Mouse (Mus musculus) 3T3-L1 (cell line): Measurements from ENCODE around the gene Unc5a.

ENCODE experiments used
- DNase-seq: peaks from one replicate; pipeline ENCODE4 v3.0.0-alpha.2; 2015; ENCODE audit warnings: low read depth, low spot score

Unc5a gene

DNA sequence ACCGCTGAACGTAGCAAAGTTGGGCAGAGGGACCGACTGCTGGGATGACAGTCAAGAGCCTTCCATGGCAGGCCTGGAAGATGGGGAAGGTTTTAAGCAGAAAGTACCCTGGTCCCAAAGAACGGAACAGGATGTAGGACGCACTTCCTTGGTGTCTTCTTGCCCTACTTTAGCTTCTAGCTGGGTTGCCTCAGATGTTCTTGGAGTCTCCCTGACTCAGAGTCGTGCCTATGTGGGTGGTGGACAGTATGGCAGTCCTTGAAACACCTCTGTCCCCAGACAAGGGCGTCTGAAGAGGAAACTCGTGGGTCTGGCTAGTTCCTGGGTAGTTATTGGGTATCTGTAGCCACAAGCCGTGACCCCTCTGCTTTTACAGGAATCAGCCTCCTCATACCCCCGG, 52.9 kb downstream of the Unc5a start:
- no peak for DNase-seq

DNA sequence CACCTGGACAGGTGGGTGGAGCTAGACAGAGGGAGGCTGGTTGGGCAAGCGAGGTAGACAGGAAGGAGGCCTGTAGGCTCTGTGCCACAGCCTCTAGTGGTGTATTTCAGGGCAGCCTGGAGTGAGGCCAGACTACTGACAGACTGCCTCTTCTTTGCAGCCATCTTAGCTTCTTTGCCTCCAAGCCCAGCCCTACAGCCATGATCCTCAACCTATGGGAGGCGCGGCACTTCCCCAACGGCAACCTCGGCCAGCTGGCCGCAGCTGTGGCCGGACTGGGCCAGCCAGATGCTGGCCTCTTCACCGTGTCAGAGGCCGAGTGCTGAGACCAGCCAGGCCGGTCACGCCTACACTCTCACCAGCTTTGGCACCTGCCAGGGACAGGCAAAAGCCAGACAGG, 55.4 kb downstream of the Unc5a start:
- DNase-seq = no peak

DNA sequence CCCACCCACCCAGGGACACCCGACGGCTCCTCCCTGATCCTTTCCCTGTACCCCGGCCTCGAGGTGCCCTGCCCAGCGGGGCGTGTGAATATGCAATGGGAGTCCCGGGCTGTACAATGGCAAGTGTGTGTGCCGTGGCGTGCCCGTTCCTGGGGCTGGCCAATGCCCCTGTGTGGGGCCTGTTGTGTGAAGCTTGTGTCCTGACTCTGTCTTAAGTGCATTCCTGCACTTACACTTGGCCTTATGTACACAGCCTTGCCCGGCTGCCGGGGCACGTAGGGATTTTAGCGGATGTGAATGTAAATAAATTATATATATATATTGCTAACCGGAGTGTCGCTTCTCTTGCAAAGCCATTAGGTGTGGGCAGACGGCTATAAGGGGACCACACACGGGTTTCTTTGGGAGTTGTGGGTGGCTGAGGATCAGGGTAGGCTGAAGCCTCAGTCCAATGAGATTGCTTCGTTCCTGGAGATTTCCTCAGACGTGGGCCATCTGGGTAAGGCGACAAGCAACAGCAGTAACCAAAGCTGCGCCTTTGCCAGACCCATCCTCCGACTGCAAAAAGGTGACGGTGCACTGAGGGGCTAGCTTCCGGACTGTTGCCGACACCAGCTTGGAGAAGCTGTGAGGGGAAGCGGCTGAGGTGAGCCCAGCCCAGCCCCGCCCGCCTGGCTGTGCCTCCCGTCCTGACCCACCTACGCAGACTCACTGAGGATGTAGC, 56.6 kb downstream of the Unc5a start:
- no peak for DNase-seq

DNA sequence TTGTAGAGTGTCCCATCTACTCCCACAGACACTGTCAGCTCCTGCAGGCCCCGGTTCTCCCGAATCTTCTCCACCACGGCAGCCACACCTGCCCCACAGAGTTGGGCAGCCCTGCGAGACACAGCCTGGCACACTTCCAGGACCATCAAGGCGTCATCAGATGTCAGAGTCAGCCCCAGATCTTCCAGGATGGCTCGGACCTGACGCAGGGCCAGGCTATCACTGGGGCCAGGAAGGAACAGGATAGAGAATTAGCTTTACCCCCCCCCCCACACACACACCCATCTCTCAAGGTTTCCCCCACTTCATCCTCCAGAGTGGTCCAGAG, 57.2 kb downstream of the Unc5a start:
- no peak for DNase-seq

DNA sequence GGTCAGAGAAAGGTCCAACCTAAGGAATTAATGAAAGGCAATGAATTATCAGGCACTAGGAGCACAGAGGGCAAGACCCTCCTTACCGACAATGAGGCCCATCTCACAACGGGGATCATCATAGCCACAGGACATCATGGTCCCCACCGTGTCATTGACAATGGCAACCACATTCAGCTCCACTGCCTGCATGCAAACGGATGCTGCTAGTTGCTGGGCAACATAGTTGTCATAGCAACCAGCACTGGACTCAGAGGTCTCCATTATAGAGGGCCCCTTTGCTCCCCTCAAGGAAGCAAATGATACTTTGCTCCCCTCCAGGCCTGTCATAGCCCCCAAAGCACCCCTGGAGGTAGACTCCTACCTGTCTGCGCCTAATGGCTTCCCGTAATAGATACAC, 59.4 kb downstream of the Unc5a start:
- no peak for DNase-seq

DNA sequence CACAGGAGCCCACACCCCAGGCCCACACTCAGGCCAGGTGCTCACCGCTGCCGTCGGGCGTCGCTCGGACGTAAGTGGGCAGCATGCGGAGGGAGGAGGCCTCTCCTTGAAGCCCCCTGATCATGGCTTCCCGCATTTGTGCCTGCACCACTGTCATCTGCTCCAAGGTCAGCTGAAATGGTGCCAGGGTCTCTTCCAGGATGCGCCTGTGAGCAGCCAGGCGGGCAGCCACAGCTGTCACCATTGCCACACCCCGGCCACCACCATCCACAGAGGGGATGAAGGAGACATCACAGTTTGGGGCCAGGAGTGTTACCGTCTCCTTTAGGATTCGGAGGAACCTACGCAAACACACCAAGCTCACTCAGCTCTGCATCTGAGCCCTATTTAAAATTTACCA, 61.9 kb downstream of the Unc5a start:
- no peak for DNase-seq

DNA sequence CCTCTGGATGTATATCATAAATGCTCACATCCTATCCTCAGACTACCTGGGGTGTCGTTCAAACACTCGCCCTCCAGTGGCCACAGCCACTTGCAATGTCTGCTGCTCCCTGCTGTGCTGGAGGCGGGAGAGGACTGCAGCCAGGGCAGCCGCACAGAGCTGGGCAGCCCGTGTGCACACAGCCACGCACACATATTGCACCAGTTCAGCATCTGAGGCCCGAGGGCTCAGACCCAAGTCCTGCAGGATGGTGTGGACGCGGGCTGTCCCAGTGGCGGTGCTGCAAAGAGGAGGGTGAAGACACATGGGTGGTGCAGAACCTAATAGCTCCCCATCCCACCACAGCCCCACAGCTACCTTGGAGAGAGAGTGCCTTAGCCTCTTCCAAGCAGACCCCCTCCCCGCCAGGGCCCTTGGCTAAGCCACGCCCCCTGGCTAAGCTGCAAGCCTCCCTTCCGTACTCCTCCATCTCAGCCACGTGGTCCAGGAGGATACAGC, 62.8 kb downstream of the Unc5a start:
- peak; percentile 20 for DNase-seq

DNA sequence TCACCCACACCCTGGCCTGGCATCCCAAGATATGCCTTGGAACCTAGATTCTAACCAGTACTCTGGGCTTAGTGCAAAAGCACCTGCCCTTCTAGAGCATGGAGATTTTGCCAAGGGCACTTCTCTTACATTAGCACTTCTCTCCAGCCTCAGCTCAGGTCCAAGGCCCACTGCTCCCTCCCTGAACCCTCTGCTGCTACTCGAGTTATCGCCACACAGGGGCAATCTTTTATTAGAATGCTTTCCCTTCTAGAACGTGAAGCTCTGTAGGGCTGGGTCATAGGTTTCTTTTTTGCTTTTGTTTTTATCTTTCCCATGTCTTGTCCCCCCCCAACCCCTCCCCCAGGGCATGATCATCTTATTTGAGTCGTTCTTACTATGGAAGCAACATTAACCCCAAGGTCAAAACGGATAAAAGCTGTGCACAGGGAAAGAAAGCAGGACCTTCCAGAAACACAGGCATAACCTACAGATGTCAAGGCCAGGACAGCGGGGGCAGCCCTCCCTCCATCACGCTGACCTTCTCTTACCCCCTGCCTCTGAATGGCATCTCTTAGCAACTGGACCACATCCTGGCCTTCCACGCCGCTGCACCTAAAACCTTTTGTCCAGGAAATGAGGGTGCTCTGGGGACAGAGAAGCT, 64.6 kb downstream of the Unc5a start:
- no peak for DNase-seq

DNA sequence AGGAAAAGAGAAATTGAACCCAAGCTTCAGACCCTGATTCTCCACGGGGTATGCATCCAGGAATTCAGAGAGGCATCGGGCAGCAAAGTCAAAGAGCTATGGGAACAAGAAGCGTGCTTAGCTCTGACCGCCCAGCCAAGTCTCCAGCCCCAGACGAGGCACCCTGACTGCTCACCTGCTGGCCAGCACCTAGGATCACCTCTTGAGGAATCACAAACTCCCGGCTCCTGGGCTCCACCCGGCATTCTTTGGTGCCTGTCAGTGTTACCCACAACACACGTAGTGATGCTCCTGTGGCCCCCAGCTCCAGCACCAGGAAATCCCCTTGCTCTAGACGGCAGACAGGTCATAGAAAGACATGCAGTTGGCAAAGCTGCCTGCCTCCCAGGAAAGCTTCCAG, 65.2 kb downstream of the Unc5a start:
- no peak for DNase-seq

DNA sequence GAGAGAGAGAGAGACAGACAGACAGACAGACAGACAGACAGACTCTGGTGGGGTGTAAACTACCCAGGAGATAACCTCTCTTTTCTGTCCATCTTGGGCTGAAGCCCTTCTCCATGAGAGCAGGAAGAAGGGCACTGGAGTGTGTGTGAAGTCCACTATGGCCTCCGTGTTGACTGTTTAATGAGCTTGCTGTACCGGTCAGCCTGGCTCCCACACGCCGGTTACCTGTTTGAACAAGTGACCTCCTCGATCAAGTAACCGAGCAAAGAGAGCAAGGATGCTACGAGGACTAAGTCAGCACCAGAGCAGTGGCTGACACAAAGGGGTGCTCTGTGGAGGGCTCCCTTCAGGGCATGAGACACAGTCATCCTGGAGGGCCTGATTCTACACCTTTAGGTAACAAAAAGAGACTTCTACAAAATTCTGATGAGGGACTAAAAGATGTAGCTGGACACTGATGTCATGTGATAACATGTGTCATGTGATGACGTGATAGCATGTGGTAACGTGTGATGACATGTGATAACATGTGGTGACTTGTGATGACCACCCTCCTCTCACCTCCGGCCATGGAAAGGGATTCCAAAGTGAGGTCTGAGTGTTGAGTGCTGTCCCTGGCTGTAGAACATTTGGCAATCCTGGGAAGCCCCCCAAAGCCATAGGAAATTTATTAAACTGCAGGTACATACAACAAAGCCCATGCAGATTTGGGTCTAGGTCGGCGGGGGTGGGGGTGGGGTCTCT, 68.1 kb downstream of the Unc5a start:
- no peak for DNase-seq

DNA sequence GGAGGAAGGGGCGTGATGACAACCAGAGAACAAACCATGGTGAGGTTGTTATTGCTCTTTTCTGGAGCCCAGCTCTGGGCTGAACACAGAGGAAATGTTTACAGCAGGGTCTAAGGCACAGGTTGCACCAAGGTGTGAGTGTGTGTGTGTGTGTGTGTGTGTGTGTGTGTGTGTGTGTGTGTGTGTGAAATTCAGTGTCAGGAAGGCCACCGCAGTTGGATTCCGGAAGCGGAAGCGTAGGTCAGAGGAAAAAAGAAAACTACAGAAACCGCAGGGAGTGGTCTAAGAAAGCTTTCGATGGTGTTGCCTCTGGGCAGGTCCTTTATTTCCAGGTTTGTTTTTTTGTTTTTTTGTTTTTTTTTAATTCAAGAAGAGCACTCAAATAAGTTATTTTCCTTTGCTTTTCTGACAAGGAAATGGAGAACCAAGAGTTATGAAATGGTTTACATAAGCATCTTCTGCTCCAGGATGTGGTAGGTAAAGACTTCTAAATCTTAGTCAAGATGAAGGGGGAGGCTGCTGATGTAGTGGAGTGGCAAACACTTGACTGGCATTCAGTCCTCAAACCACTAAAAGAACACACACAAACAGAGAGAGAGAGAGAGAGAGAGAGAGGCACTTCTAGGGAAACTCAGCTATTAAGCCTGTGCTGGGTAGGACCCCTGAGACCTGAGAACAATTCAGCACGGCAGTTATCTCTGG, 68.8 kb downstream of the Unc5a start:
- DNase-seq = no peak

DNA sequence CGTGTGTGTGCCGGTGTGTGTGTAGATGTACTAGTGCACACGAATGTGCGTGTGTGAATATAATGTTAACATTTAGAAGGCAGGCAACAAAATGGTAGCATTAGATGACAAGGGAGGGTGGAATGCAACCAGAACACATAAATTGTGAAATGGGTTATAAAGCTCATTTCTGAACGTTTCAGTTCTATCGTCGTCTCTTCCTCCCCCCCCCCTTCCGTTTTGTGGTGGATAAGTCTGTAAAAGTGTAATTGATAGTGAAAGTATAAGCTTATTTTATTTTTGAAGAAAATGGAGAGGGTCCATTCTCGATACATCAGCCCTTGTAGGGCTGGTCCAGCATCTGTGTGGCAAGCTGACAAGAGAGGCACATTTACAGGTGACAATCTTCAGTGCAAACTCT, 69.5 kb downstream of the Unc5a start:
- DNase-seq = no peak

DNA sequence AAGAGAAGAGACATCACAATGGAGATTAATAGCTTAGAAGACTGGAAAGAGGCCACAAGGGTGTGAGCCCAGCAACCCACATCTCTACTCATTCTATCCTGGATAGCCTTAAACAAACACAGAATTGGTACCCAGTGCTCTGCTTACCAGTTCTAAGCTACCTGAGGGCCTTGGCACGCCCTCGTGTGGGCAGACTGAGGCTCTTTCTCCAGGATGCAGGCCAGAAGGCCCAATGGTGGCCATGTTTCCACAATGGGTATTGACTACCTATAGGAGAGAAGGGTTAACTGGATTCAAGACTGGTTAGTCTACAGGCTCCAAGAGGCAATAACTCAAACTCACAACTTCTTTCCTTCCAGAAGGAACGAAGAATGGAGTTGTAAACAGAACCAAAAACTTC, 70.0 kb downstream of the Unc5a start:
- no peak for DNase-seq

DNA sequence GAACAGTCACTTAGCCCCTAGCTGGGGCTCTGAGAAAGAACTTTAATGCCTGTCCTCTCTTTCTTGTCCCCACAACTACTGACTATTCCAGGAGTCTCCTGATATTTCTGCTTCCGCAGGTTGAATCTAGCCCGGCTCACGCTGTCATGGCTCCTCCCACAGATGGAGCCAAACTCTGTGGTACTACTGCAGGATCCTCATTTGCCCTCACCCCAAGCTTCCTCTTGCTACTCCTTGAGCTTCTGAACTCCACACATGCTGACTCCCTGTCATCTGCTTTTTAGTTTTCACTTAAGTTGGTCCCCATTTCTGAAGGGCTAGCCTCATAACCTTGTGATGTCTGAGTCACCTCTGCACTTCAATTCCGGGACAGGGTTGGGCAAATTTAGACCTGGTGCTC, 70.8 kb downstream of the Unc5a start:
- DNase-seq = no peak

DNA sequence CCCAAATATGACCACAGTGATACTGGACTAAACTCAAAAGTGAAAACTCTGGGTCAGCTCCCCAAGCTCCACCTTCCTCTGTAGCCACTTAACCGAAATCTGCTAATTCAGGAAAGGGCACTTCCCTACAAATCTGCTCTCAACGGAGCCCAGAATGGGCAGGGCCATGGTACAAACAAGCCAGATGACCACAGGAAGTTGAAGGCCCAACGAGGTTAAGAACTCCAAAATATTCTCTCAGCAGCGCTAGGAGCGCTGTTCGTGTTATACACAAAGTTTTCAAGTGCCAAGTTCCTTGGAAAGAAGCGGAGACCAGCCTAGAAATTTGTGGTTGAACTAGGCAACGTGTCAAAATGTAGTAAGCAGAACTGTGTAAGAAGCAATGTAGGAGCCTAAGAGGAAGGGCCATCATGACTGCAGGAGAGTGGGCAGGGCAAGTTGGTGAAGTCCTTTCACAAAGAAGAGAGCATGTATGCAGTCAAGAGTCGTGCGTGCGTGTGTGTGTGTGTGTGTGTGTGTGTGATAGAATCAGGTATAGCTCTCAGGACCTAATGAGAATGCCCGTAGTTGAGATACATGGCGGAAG, 72.1 kb downstream of the Unc5a start, which contains the start of gene Hk3:
Hk3 (minus strand) TSS at position 192 of the 586 bp plus-strand sequence.
- no peak for DNase-seq

DNA sequence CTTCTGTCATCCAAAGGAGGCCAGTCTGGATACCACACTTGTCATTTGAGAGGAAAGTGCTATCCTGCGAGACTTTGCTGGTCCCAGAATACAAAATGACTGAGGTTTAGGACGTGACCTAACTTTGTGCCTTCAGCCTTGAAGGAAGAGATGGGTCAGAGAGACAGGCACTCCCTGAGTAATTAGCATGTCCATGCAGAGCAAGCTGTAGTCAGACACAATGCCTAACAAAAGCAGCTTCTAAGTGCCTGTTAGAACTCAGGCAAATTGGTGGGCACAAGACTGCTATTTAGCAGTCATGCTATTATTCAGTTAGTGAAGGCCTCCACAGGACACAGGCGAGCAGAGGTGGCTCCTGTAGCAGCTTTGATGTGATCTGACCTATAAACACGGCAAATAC, 73.0 kb downstream of the Unc5a start:
- no peak for DNase-seq

DNA sequence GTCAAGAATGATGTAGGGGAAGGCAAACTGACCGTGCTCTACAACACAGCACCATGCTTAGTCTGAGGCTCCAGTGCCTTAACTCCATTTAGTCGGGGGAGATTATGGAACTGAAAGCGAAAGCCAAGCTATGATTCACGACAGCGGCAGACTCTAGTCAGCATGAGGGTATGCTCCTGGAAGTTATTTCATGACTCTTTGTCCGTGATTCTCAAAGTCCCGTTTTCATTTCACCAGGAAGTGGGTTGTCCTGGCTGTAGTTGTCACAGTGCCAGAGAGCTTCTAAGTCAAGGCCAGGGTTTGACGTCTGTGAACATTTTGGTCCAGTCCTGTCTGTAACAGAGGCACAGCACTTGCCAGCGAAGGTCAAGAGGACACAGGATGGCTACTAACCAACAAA, 73.5 kb downstream of the Unc5a start:
- DNase-seq = no peak

DNA sequence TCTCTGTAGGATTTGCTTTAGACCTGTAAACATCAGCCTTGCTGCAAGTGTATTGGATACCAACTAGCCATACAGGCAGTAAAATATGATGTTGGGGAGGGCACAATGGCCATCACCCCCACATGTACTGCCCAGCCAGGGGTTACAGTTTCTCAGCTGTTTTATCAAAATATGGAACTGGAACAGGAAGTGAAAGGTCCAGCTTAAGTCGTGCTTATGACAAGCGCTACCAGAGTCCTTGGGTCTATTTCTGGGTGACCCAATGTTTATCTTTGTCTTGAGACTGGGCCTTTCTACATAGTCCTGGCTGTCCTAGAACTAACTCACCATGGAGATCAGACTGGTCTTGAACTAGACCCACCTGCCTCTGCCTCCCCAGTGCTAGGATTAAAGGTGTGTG, 75.0 kb downstream of the Unc5a start:
- DNase-seq = no peak

DNA sequence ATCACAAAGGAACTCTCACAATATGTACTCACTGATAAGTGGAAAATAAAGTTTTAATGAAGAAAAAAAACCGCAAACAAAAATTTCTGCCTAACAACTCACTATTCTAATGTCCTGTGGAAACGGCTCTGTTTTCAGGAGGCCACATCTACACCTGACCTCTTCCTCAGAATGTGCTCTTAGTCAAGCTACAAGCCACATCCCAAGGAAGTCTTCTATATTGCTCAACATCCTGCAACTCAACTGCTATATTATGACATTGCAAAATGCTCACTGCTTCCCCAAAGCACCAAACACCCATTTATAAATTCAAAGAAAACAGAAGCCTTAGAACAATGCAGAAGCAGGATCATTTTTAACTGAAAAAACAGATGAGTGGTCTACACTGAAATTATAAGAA, 90.8 kb downstream of the Unc5a start:
- no peak for DNase-seq

DNA sequence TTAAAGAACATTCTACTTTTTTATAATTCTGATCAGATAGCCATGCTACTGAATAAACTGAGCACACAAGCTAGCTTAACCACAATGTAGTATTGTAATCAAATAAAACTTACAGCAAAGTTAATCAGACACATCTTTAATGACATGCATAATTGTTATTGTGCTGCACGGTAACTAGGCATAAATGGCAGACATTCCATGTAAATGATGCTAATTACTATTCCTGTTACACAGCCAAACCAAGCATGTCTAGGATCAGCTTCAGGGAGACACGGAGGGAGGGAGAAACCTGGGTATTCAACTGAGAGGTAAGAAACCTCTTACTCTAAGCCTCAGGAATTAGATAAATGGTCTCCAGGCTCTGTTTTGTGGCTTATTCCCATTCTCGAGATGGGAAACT, 98.5 kb downstream of the Unc5a start:
- DNase-seq = no peak
